Mouse (Mus musculus): ENCODE measurements around the gene Lgals7. TPM values are rescaled to one million over a fixed set of nuclear protein-coding genes. Genes with fewer than 3 reads are reported as not detected.
A peak's percentile ranks its signal among the peaks of the same experiment; 100 is the strongest.

Lgals7 gene
- polyA plus RNA-seq, 1 experiment from 2014 or later, result 7.8 TPM

DNA sequence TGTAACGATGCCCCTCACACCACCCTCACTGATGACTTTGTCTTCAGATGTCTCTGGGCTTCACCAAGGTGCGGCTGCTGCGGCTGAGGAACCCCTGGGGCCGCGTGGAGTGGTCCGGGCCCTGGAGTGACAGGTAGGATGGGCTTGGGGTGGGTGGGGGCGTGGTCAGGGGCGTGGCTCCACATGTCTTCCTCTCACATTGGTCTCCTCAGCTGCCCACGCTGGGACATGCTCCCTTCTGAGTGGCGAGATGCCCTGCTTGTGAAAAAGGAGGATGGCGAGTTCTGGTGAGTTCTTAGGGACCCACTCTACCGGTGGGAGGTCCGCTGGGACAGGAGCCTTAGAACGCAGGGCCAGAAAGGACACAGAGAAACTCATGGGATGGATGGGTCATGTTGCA is 22.8 kb downstream of the Lgals7 start:
- H3K27ac ChIP-seq, result no peak overlapping the region
- 23% methylated on average over 14 of the region's 14 CpGs for WGBS
- no peak overlapping the region for H3K9ac ChIP-seq
- H3K36me3 ChIP-seq (replicated peaks), result no peaks in the 10 kb centered on the region
- no peaks in the 10 kb centered on the region for H3K9me3 ChIP-seq
- H3K4me3 ChIP-seq, result no peak overlapping the region
- H3K27me3 ChIP-seq (replicated peaks), result peaks cover 37% of the 10 kb centered on the region
- peaks cover 9% of the 10 kb centered on the region for H3K4me1 ChIP-seq
- ATAC-seq (replicated peaks), result no peak
- no peak overlapping the region for H3K4me2 ChIP-seq

DNA sequence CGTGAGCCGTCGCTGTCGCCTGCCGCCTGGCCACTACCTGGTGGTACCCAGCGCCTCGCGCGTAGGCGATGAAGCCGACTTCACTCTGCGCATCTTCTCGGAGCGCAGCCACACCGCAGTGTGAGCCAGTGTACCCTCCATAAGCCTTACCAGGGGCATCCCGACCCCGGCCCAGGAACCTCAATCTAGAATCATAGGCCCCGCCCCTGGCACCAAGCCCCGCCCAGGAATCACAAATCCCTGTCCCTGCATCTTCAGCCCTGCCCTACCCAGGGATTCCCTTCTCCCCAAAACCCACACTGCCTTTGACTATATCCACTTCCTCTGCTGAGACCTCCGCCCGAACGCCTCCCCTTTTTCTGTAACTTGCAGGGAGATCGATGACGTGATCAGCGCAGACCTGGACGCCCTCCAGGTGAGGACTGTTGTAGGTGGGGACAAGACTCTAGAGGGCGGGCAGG is 25.1 kb downstream of the Lgals7 start:
- Histone ChIP-seq H3K27ac (no peak overlapping the region), H3K27me3 (replicated peaks) (peaks cover 37% of the 10 kb centered on the region), H3K9me3 (no peaks in the 10 kb centered on the region), H3K36me3 (replicated peaks) (peaks cover 14% of the 10 kb centered on the region; the same call in 1 of the 2 replicates), H3K4me3 (peak overlapping the region; percentile 37), H3K4me2 (peak overlapping the region; percentile 57), H3K4me1 (peaks cover 9% of the 10 kb centered on the region), H3K9ac (peak overlapping the region; percentile 32)
- peak; percentile 55 for ATAC-seq (replicated peaks)
- 4% methylated on average over 27 of the region's 27 CpGs for WGBS

DNA sequence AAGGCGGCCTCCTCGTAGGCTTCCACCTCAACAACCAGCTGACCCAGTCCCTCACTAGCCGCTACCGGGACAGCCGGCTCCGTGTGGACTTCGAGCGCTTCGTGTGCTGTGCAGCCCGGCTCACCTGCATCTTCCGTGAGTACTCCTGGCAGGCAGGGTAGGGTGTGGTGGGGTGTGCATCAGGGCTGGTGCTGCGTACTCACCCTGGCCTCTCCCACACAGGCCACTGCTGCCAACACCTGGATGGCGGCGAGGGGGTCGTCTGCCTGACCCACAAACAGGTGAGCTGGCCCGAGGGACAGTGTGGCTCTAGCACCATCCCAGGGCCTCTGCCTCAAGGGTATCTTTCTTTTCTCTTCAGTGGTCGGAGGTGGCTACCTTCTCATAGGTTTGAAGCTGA is 28.9 kb downstream of the Lgals7 start:
- Histone ChIP-seq H3K27ac (no peak overlapping the region), H3K36me3 (replicated peaks) (peaks cover 45% of the 10 kb centered on the region), H3K9me3 (no peaks in the 10 kb centered on the region), H3K4me3 (no peak overlapping the region), H3K9ac (no peak overlapping the region), H3K27me3 (replicated peaks) (peaks cover 24% of the 10 kb centered on the region), H3K4me2 (no peak overlapping the region), H3K4me1 (peaks cover 9% of the 10 kb centered on the region)
- WGBS, result 95% methylated on average over 17 of the region's 17 CpGs
- ATAC-seq (replicated peaks), result no peak

- Histone ChIP-seq H3K4me2 (no peak overlapping the region), H3K4me3 (no peak overlapping the region), H3K27me3 (replicated peaks) (peaks cover 14% of the 10 kb centered on the region), H3K27ac (no peak overlapping the region), H3K9me3 (no peaks in the 10 kb centered on the region), H3K36me3 (replicated peaks) (peaks cover 56% of the 10 kb centered on the region), H3K9ac (no peak overlapping the region), H3K4me1 (peaks cover 3% of the 10 kb centered on the region)
- WGBS, result 56% methylated on average over 7 of the region's 7 CpGs
- ATAC-seq (replicated peaks), result no peak
These were observed 30.1 kb downstream of the Lgals7 start for GRCm38 (mm10) chr7:28893643-28894265.

GRCm38 (mm10) chr7:28894942-28895341 is 31.3 kb downstream of the Lgals7 start:
- WGBS, result 59% methylated on average over 5 of the region's 5 CpGs
- Histone ChIP-seq H3K27ac (no peak overlapping the region), H3K36me3 (replicated peaks) (peaks cover 66% of the 10 kb centered on the region), H3K9ac (no peak overlapping the region), H3K4me2 (no peak overlapping the region), H3K4me3 (no peak overlapping the region), H3K27me3 (replicated peaks) (peaks cover 3% of the 10 kb centered on the region), H3K4me1 (no peaks in the 10 kb centered on the region), H3K9me3 (no peaks in the 10 kb centered on the region)
- no peak for ATAC-seq (replicated peaks)

- no peaks in the 10 kb centered on the region for H3K27me3 ChIP-seq (replicated peaks)
- H3K4me3 ChIP-seq, result no peak overlapping the region
- peaks cover 76% of the 10 kb centered on the region for H3K36me3 ChIP-seq (replicated peaks)
- H3K9ac ChIP-seq, result no peak overlapping the region
- no peaks in the 10 kb centered on the region for H3K4me1 ChIP-seq
- 94% methylated on average over 6 of the region's 6 CpGs for WGBS
- no peak overlapping the region for H3K4me2 ChIP-seq
- no peaks in the 10 kb centered on the region for H3K9me3 ChIP-seq
- no peak for ATAC-seq (replicated peaks)
- no peak overlapping the region for H3K27ac ChIP-seq
These were observed 34.0 kb downstream of the Lgals7 start for GRCm38 (mm10) chr7:28897661-28898060.

DNA sequence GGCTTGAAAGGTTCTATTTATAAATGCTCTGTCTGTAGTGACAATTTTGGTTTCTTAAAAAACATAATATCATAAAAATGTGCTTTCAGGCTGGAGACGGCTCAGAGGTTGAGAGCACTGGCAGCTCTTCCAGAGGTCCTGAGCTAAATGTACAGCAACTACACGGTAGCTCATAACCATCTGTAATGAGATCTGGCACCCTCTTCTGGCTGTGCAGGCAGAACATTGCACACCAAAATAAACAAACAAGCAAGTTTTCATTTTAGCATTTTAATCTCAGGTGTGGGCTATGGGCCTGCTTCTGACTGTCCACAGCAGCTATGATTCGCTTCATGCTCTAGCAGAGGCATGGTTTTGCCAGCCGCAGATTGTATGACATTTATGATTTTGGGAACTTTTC is 36.3 kb downstream of the Lgals7 start:
- Histone ChIP-seq H3K27ac (no peak overlapping the region), H3K36me3 (replicated peaks) (peaks cover 80% of the 10 kb centered on the region), H3K4me2 (no peak overlapping the region), H3K9me3 (no peaks in the 10 kb centered on the region), H3K9ac (no peak overlapping the region), H3K27me3 (replicated peaks) (no peaks in the 10 kb centered on the region), H3K4me3 (no peak overlapping the region), H3K4me1 (no peaks in the 10 kb centered on the region)
- 86% methylated on average over 4 of the region's 4 CpGs for WGBS
- no peak for ATAC-seq (replicated peaks)

DNA sequence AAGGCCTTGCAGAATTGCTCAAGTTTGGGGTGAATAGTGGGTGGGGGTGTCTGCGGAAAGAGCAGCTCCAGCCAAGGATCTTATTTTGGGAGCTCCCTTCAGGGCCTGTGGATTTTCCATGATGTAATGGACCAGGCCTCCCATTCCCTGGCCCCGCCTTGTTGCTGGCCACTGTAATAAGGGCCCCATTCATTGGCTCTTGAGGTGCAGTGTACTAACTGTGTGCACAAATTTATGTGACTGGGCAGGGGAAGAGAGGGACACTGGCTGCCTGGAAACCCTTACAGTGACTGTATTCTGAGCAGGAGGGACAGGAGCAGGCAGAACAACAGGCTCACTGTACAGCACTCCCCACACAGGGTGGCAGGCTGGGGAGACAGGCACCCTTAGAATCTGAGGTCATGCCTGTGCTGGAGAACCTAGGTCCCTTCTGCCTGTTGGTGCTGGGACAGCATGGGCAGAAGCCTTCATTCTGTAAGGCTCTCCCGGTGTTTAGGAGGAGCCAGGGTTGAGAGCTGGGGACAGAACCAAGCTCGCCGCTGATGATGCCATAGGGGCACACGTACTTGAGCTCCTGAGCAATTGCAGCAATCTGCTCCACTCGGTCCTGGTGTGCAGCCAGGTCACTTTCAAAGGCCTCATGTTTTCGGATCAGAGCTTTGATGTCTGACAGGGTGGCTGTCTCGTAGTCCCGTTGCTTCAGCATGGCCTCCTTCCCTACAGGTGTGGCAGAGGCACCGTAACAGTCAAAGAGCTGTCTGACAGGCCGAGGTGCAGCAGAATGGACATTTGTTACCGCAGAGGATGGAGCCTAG is 37.9 kb downstream of the Lgals7 start:
- Histone ChIP-seq H3K27ac (no peak overlapping the region), H3K9me3 (no peaks in the 10 kb centered on the region), H3K4me3 (no peak overlapping the region), H3K4me1 (no peaks in the 10 kb centered on the region), H3K9ac (no peak overlapping the region), H3K4me2 (no peak overlapping the region), H3K27me3 (replicated peaks) (no peaks in the 10 kb centered on the region), H3K36me3 (replicated peaks) (peaks cover 79% of the 10 kb centered on the region)
- 91% methylated on average over 13 of the region's 13 CpGs for WGBS
- no peak for ATAC-seq (replicated peaks)

DNA sequence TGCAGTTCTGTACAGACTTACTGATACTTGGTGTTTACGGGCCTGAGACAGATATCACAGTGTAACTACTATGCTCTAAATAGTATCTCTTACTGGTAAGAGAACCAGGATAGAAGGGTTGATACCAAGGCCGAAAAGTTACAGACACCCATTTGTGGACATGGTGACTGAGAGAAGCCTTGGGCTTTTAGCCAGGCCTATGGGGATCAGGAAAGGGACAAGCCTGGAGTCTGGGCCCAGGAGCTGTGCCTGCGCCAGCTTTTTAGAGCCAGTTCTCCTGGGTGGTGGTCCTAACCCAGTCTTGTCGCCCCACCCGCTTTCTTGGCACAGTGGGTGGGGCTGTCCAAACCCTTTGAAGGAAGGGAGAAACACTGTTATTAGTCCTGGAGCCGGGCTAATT is 38.5 kb downstream of the Lgals7 start:
- Histone ChIP-seq H3K9ac (no peak overlapping the region), H3K36me3 (replicated peaks) (peaks cover 72% of the 10 kb centered on the region), H3K4me1 (no peaks in the 10 kb centered on the region), H3K27ac (no peak overlapping the region), H3K9me3 (no peaks in the 10 kb centered on the region), H3K27me3 (replicated peaks) (no peaks in the 10 kb centered on the region), H3K4me3 (no peak overlapping the region), H3K4me2 (no peak overlapping the region)
- no peak for ATAC-seq (replicated peaks)
- WGBS, result 92% methylated on average over 6 of the region's 6 CpGs

GRCm38 (mm10) chr7:28902809-28903208 is 39.2 kb downstream of the Lgals7 start:
- no peak for ATAC-seq (replicated peaks)
- Histone ChIP-seq H3K4me2 (no peak overlapping the region), H3K27ac (no peak overlapping the region), H3K4me1 (no peaks in the 10 kb centered on the region), H3K9ac (no peak overlapping the region), H3K36me3 (replicated peaks) (peaks cover 72% of the 10 kb centered on the region), H3K4me3 (no peak overlapping the region), H3K9me3 (no peaks in the 10 kb centered on the region), H3K27me3 (replicated peaks) (no peaks in the 10 kb centered on the region)
- 88% methylated on average over 3 of the region's 3 CpGs for WGBS

- Histone ChIP-seq H3K4me2 (no peak overlapping the region), H3K9me3 (no peaks in the 10 kb centered on the region), H3K27me3 (replicated peaks) (no peaks in the 10 kb centered on the region), H3K4me1 (no peaks in the 10 kb centered on the region), H3K27ac (no peak overlapping the region), H3K36me3 (replicated peaks) (peaks cover 70% of the 10 kb centered on the region), H3K9ac (no peak overlapping the region), H3K4me3 (no peak overlapping the region)
- no peak for ATAC-seq (replicated peaks)
- WGBS, result 93% methylated on average over 10 of the region's 10 CpGs
These were observed 40.1 kb downstream of the Lgals7 start for GRCm38 (mm10) chr7:28903778-28904177.

GRCm38 (mm10) chr7:28907195-28907594 is 43.5 kb downstream of the Lgals7 start:
- Histone ChIP-seq H3K9ac (no peak overlapping the region), H3K4me1 (no peaks in the 10 kb centered on the region), H3K4me3 (no peak overlapping the region), H3K27me3 (replicated peaks) (no peaks in the 10 kb centered on the region), H3K9me3 (no peaks in the 10 kb centered on the region), H3K4me2 (no peak overlapping the region), H3K36me3 (replicated peaks) (peaks cover 65% of the 10 kb centered on the region), H3K27ac (no peak overlapping the region)
- ATAC-seq (replicated peaks), result no peak
- 91% methylated on average over 5 of the region's 5 CpGs for WGBS

GRCm38 (mm10) chr7:28911632-28912031 is 48.0 kb downstream of the Lgals7 start:
- no peak for ATAC-seq (replicated peaks)
- Histone ChIP-seq H3K27me3 (replicated peaks) (no peaks in the 10 kb centered on the region), H3K27ac (no peak overlapping the region), H3K36me3 (replicated peaks) (peaks cover 69% of the 10 kb centered on the region), H3K9me3 (no peaks in the 10 kb centered on the region), H3K4me3 (no peak overlapping the region), H3K4me1 (no peaks in the 10 kb centered on the region), H3K4me2 (no peak overlapping the region), H3K9ac (no peak overlapping the region)
- WGBS, result 86% methylated on average over 4 of the region's 4 CpGs
